Mouse (Mus musculus): ENCODE measurements at regions not wholly inside any gene's neighbourhood (a gene's known extent, or its start where the extent isn't known, plus 50 kb on each side); places are given as distances from the start of the nearest gene placed in this dataset.

DNA sequence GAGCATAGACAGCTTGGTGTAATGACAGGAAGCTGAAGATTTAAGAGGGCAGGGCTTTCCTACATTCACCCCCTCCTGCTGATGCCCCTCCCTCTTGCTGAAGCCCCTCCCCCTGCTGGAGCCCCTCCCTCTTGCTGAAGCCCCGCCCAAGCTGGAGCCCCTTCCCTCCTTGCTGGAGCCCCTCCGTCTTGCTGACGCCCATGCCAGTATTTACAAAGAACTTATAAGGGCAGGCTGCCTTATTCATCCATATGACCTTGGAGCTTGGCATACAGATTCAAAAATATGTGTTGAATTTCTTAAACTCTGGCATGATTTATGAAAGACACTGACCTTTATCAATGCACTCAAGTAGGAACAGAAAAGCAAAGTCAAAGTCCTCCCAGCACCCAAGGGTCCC is 178.5 kb upstream of the Six2 start:
- no peak for TF ChIP-seq CTCF (IDR thresholded peaks at IDR 0.05; ENCODE audit: borderline replicate concordance, insufficient read depth, low read depth, low read length)
- no peak for TF ChIP-seq POLR2A (IDR thresholded peaks at IDR 0.05; ENCODE audit: borderline replicate concordance, insufficient read depth, low read length)

Data from cerebellum, adult 2 months (tissue).